Mouse (Mus musculus) cortical plate, adult 2 months (tissue): Measurements from ENCODE around the gene Crip1. TPM values are rescaled to one million over a fixed set of nuclear protein-coding genes. Genes with fewer than 3 reads are reported as not detected.

ENCODE experiments used
- H3K27ac ChIP-seq: fragments of 200-500 bp; 2 replicates; pipeline ENCODE4 v1.5.1; 2012; ENCODE audit warnings: low read length, control low read depth, inconsistent platforms; ENCODE audit not compliant: insufficient read depth
- H3K4me1 ChIP-seq: fragments of 200-500 bp; 2 replicates; pipeline ENCODE4 v1.6.1; 2011; ENCODE audit warnings: low read length; ENCODE audit not compliant: control insufficient read depth, insufficient read depth
- H3K4me3 ChIP-seq: fragments of 200-500 bp; 2 replicates; pipeline ENCODE4 v1.5.1; 2011; ENCODE audit warnings: mild to moderate bottlenecking, low read length, control low read depth; ENCODE audit not compliant: insufficient read depth
- CTCF ChIP-seq: fragments of 200-500 bp; IDR thresholded peaks from 2 replicates; pipeline ENCODE4 v1.5.1; 2011; ENCODE audit warnings: mild to moderate bottlenecking, control low read depth, low read length; ENCODE audit not compliant: insufficient read depth; ENCODE audit errors: extremely low read depth
- POLR2A ChIP-seq: fragments of 200-500 bp; IDR thresholded peaks from 2 replicates; pipeline ENCODE4 v1.6.1; 2011; ENCODE audit warnings: mild to moderate bottlenecking, low read length, control low read depth; ENCODE audit not compliant: insufficient read depth; ENCODE audit errors: extremely low read depth
- polyA plus RNA-seq: library from polyadenylated mRNA; depleted of rRNA; stranded (reverse); fragments of >200 nt; gene quantifications from 2 replicates; pipeline ENCODE4 v1.2.3, GENCODE M21; 2012

Gene Crip1
- polyA plus RNA-seq, 1 experiment = 70.7 TPM

- Histone ChIP-seq H3K4me3 (no peak overlapping the region), H3K4me1 (no peaks in the 10 kb centered on the region), H3K27ac (no peak overlapping the region)
- TF ChIP-seq CTCF (no peak), POLR2A (no peak)
These were observed 22.0 kb downstream of the Crip1 start for GRCm38 (mm10) chr12:113168031-113168536.

GRCm38 (mm10) chr12:113176960-113177725 is 31.0 kb downstream of the Crip1 start:
- H3K4me3 ChIP-seq = no peak overlapping the region
- TF ChIP-seq POLR2A (no peak), CTCF (no peak)
- H3K27ac ChIP-seq = no peak overlapping the region
- H3K4me1 ChIP-seq = no peaks in the 10 kb centered on the region

DNA sequence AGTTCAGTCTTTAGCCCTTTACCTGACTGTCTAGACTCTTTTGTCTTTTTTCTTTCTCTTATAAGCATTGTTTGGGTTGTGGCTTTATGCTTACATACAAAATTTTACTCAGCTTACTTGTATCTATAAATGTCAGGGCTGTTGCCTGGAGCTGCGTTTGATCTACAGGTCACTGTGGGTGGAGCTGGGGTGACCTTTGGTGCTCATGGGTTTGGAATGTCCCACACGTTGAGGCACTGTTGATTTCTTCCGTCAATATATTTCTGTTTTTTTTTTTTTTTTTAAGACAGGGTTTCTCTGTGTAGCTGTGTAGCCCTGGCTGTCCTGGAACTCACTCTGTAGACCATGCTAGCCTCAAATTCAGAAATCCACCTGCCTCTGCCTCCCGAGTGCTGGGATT is 34.9 kb downstream of the Crip1 start:
- TF ChIP-seq CTCF = no peak
- no peak overlapping the region for H3K27ac ChIP-seq
- no peaks in the 10 kb centered on the region for H3K4me1 ChIP-seq
- no peak overlapping the region for H3K4me3 ChIP-seq

DNA sequence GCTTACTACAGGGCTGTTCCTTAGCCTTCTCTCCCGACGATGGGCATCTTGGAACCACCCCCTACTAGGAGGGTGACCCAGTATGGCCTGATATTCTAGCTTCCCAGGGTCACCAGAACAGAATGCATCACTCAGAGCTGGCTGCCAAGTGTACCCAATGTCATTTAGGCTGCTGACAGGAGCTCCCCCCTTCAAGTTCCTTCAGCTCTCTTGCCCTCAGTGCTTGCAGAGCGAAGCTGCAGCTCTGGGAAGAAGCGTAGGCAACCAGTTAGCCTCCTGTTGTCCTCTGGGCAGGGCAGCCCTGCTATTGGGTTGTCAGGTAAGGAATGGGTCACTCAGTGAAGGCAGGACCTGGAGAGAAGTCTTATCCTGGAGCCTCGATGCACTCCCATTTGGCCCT is 38.8 kb downstream of the Crip1 start:
- TF ChIP-seq CTCF (no peak), POLR2A (no peak)
- no peak overlapping the region for H3K27ac ChIP-seq

GRCm38 (mm10) chr12:113185442-113186291 is 39.6 kb downstream of the Crip1 start, which contains the start of gene Tmem121:
Tmem121 (plus strand) TSS chr12:113185930.
- TF ChIP-seq POLR2A = no peak
- TF ChIP-seq CTCF = no peak
- Histone ChIP-seq H3K27ac (0 out of 2 replicates have a peak within 1 kb of the TSS, but pooled peaks have one; percentile 0), H3K4me1 (peaks cover 1% of the 10 kb centered on the region; the same call in 1 of the 2 replicates), H3K4me3 (peak within 1 kb of the TSS; percentile 54)

More for the DNA sequence above, 38.8 kb downstream of the Crip1 start:
- H3K4me3 ChIP-seq = no peak overlapping the region; the same call in 1 of the 2 replicates
- peaks cover 1% of the 10 kb centered on the region; the same call in 1 of the 2 replicates for H3K4me1 ChIP-seq

DNA sequence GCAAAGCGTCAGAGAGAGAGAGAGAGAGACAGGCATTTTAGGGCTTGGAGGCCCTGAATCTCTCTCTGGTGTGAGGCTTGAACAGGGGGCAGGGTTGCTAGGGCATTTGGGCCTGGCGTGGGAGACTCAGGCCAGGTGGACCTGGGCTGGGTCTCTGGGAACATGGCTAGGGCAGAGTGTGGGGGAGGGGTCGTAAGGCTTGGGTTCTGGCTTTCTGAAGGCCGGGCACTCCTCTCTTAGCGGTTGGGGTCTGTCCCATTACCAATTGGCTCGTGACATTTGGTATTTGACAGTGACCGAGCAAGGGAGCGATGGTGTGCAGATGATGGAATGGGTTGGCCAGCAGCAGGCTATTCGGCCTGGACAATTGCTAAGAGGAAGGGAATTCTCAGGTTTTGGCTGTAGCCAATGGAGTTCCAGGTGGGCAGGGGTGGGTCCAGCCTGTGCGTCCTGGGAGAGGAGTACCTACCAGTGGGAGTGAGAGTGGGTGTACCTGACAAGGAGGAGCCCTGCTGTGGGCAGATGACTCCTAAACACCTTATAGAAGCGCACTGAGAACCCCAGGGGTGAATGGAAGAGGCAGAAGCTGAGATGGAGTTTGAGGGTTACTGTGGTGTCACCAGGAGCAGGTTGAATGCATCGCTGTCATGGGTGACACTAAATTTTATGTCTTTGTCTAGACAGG is 40.4 kb downstream of the Crip1 start:
- TF ChIP-seq POLR2A = no peak
- no peak for TF ChIP-seq CTCF
- 0 out of 2 replicates have a peak overlapping the region, but pooled peaks have one; percentile 0 for H3K27ac ChIP-seq
- H3K4me3 ChIP-seq = peak overlapping the region; percentile 54
- H3K4me1 ChIP-seq = peaks cover 1% of the 10 kb centered on the region; the same call in 1 of the 2 replicates

- TF ChIP-seq POLR2A (no peak), CTCF (no peak)
- Histone ChIP-seq H3K4me3 (peak overlapping the region; percentile 54), H3K4me1 (peaks cover 1% of the 10 kb centered on the region; the same call in 1 of the 2 replicates), H3K27ac (no peak overlapping the region)
These were observed 40.9 kb downstream of the Crip1 start for GRCm38 (mm10) chr12:113187011-113187375.

DNA sequence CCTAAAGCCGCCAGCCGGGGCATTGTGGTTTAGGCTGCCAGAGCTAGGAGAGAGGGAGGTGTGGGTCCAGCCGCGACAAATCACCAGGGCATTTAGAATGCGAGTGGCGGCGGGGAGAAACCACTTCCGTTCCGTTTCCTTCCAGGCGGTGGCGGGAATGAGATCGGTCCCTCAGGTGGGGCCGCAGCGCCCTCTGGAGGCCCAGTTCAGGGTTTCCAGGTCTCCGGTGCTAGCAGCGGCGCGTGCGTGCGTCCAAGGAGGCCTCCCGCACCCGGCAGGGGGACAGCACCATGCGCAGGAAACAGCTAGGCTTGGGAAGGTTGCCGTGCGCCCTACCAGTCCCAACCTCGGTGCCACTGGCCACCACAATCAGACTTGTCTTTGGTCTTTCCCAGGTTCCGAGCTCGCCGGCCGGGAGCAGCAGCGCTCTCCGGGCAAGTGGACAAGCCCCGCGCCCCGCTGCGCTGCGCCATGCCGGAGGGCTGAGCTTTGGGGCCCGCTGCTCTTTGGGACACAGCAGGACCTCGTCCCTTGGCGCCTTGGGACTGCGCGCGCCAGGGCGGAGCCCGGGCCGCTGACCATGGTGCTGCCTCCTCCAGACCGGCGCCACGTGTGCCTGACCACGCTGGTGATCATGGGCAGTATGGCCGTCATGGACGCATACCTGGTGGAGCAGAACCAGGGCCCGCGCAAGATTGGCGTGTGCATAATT is 41.6 kb downstream of the Crip1 start:
- TF ChIP-seq CTCF (peak; percentile 60), POLR2A (no peak)
- Histone ChIP-seq H3K27ac (no peak overlapping the region), H3K4me3 (peak overlapping the region; percentile 54), H3K4me1 (peaks cover 1% of the 10 kb centered on the region; the same call in 1 of the 2 replicates)
